Mouse (Mus musculus): ENCODE measurements around the gene Mrpl57. TPM values are rescaled to one million over a fixed set of nuclear protein-coding genes. Genes with fewer than 3 reads are reported as not detected.
"Not testable (repeated sequence)": the region's sequence is repeated elsewhere in the genome, so short reads cannot be mapped to it uniquely, and the experiment has no call there.

Mrpl57 gene
- total RNA-seq, 2 experiments from 2014 or later = 63.7 to 64.3 TPM

DNA sequence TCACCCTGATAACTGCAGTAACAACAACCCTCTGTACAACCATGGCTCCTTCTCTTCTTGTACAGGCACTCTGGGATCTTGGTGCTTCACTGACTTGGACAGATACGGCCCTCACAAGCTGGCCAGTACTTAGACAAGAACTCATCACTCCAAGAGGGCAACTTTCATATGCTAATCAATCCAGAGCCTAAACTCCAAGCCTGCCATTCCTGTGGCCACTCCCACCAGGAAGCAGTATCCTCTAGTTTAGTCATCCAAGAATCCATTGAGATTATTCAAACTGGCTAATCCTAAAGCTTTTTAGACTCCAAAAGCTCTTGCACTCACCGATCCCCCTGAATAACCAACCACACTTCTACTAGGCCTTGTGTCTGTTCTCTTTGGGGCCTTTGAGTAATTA lies 26.9 kb downstream of the Mrpl57 start:
- intact Hi-C loops (cut with DNase I; ENCODE audit: low total_unique reads) = no loop called here

GRCm38 (mm10) chr14:57856037-57856436 lies 30.0 kb downstream of the Mrpl57 start:
- intact Hi-C loops (cut with DNase I; ENCODE audit: low total_unique reads); DNase-seq: not testable (repeated sequence)

More for the DNA sequence above, 26.9 kb downstream of the Mrpl57 start:
- DNase-seq = no peak

GRCm38 (mm10) chr14:57858601-57859000 lies 32.6 kb downstream of the Mrpl57 start:
- DNase-seq = no peak
- intact Hi-C loops (cut with DNase I; ENCODE audit: low total_unique reads) = no loop called here

- intact Hi-C loops (cut with DNase I; ENCODE audit: low total_unique reads) = no loop called here
- DNase-seq = no peak
Observed at GRCm38 (mm10) chr14:57859520-57859919, 33.5 kb downstream of the Mrpl57 start.

DNA sequence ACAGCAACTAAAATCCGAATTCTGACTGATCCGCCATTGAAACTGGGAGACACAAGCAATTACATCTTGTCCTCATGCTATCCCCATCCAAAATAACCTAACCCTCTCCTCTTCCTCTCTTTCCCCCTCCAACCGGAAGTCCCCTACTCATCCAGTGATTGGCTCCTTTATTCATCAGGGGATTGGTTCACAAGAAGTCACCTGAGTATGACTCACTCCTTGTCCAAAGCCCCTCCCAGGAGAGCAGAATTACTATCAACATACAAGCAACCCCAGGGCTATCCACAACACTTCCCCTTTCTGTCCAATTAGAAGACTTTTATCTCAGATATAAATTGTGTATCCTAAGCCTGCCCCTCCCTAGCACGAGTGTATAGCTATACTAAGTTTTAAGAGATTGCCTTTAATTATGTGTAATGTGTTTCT lies 36.0 kb downstream of the Mrpl57 start:
- intact Hi-C loops (cut with DNase I; ENCODE audit: low total_unique reads) = no loop called here

GRCm38 (mm10) chr14:57863129-57863528 lies 37.1 kb downstream of the Mrpl57 start:
- no peak for DNase-seq
- intact Hi-C loops (cut with DNase I; ENCODE audit: low total_unique reads) = no loop called here

More for the DNA sequence above, 36.0 kb downstream of the Mrpl57 start:
- DNase-seq = no peak

DNA sequence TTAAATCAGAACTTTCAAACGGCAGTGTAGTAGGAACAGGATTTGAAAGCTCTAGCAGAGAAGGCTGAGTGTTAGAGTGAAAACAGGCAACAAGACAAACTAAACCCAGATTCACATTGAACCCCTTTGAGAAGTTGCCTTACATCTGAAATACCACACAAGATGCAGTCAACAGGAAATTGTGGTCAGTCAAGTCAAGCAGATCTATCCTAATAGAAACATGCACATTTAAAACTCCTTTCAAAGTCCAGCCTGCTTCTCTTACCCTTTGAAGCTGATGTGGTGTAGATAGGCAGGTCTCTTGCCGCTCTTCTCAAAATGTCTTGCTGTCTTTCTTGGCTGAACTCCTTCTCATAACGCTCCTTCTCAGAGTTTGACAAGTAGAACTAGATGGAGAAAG lies 39.2 kb downstream of the Mrpl57 start:
- intact Hi-C loops (cut with DNase I; ENCODE audit: low total_unique reads) = no loop called here
- no peak for DNase-seq

DNA sequence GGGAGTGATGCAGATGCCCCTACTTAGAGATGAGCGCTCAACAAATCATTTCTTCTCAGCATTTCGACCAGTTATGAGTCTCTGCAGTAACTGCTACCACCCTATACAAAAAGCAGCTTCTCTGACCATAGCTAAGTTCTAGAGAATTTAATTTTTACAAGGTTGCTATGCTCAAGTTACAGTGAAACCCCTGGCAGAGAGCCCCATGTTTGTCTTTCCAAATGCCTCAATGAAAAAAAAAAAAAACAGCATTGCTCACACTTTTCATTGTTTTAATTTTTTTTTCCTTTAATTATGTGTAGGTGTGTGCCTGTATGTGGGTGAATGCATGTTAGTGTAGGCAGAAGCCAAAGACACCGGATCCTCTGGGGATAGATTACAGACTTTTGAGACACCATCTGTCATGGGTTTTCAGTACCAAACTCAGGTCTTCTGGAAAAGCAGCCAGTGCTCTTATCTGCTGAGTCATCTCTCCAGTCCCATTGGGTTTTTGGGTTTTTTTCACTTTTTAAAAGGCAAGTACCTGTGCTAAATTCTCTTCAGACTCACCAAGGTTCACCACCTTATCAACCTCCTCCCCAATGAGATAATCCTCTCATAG lies 40.7 kb downstream of the Mrpl57 start:
- intact Hi-C loops (cut with DNase I; ENCODE audit: low total_unique reads) = no loop called here
- no peak for DNase-seq

DNA sequence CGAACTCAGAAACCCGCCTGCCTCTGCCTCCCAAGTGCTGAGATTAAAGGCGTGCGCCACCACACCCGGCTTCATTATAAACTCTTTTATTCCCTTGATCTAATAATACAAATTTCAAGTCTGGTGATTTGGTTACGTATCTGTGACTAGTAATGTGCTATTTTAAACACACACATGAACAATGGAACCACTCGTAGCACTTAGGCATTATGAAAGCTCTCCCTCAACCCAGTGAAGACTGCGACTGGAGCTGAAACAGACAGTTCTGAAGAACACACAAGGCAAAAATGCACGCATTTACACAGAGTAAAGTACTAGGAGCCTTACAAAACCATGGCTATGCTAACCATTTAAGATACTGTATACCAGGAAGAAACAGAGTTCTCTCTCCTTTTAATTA lies 51.9 kb downstream of the Mrpl57 start:
- DNase-seq = no peak
- intact Hi-C loops (cut with DNase I; ENCODE audit: low total_unique reads) = no loop called here

Small RNA genes within 50 kb of the gene (microRNA-seq; reads per million reads assigned to microRNA genes)
- gene Mir3077 = 0 to 0.50 reads per million in 2 experiments

Other genes starting within 250 kb of the Mrpl57 start
- gene Xpo4, start 160.8 kb upstream of the Mrpl57 start, total RNA-seq (2021) = 10 to 100 TPM in 1 of 2 experiments, 1 to 10 TPM in 1; 8.6 to 12.1 TPM
- under 1 TPM in 1 of 2 experiments, not detected in 1; 0.68 TPM for gene Gm49361, start 80.1 kb upstream of the Mrpl57 start, total RNA-seq (2021)
- gene Lats2, start 67.8 kb upstream of the Mrpl57 start, total RNA-seq (2021) = 10 to 100 TPM; 16.9 to 18.4 TPM
- 10 to 100 TPM; 42.1 to 52.3 TPM for gene Sap18, start 28.1 kb upstream of the Mrpl57 start, total RNA-seq (2021)
- gene Ska3, start within 50 bp of the Mrpl57 start, total RNA-seq (2021) = 1 to 10 TPM in 1 of 2 experiments, under 1 TPM in 1; 0.78 to 1.2 TPM
- 10 to 100 TPM in 1 of 2 experiments, 1 to 10 TPM in 1; 9.0 to 13.6 TPM for gene Zdhhc20, start 64.0 kb downstream of the Mrpl57 start, total RNA-seq (2021)
- gene Micu2, start 173.0 kb downstream of the Mrpl57 start, total RNA-seq (2021) = 10 to 100 TPM; 40.7 to 42.1 TPM
- 1 to 10 TPM in 1 of 2 experiments, under 1 TPM in 1; 0.64 to 1.0 TPM for gene Fgf9, start 244.3 kb downstream of the Mrpl57 start, total RNA-seq (2021)